Mouse (Mus musculus): ENCODE data around the gene Steap4. TPM values are rescaled to one million over a fixed set of nuclear protein-coding genes. Genes with fewer than 3 reads are reported as not detected.

Gene Steap4
- polyA plus RNA-seq, 1 experiment = 0.46 TPM

GRCm38 (mm10) chr5:7933933-7934675, 26.2 kb upstream of the Steap4 start:
- Histone ChIP-seq H3K4me1 (ENCODE audit: control insufficient read depth, insufficient read depth, low read length) (peaks cover 2% of the 10 kb centered on the region; the same call in 1 of the 2 replicates), H3K4me3 (ENCODE audit: insufficient read depth, low read length) (no peak overlapping the region), H3K27ac (ENCODE audit: insufficient read depth, low read length) (no peak overlapping the region)
- TF ChIP-seq CTCF (IDR thresholded peaks at IDR 0.05; ENCODE audit: extremely low read depth, insufficient read depth, low read length) = no peak
- TF ChIP-seq POLR2A (IDR thresholded peaks at IDR 0.05; ENCODE audit: extremely low read depth, insufficient read depth, low read length) = no peak

- no peak overlapping the region for H3K27ac ChIP-seq (ENCODE audit: insufficient read depth, low read length)
- no peaks in the 10 kb centered on the region for H3K4me1 ChIP-seq (ENCODE audit: control insufficient read depth, insufficient read depth, low read length)
- TF ChIP-seq CTCF (IDR thresholded peaks at IDR 0.05; ENCODE audit: extremely low read depth, insufficient read depth, low read length) = no peak
- TF ChIP-seq POLR2A (IDR thresholded peaks at IDR 0.05; ENCODE audit: extremely low read depth, insufficient read depth, low read length) = no peak
- H3K4me3 ChIP-seq (ENCODE audit: insufficient read depth, low read length) = no peak overlapping the region
These were observed 5.4 kb upstream of the Steap4 start for GRCm38 (mm10) chr5:7954838-7955237.

- Histone ChIP-seq H3K4me1 (ENCODE audit: control insufficient read depth, insufficient read depth, low read length) (no peaks in the 10 kb centered on the region; the same call in 1 of the 2 replicates), H3K27ac (ENCODE audit: insufficient read depth, low read length) (no peak overlapping the region), H3K4me3 (ENCODE audit: insufficient read depth, low read length) (no peak overlapping the region)
- TF ChIP-seq CTCF (IDR thresholded peaks at IDR 0.05; ENCODE audit: extremely low read depth, insufficient read depth, low read length) (no peak), POLR2A (IDR thresholded peaks at IDR 0.05; ENCODE audit: extremely low read depth, insufficient read depth, low read length) (no peak)
These were observed 4.8 kb upstream of the Steap4 start for GRCm38 (mm10) chr5:7955371-7955966.

- H3K4me1 ChIP-seq (ENCODE audit: control insufficient read depth, insufficient read depth, low read length) = no peaks in the 10 kb centered on the region; the same call in 1 of the 2 replicates
- H3K27ac ChIP-seq (ENCODE audit: insufficient read depth, low read length) = no peak overlapping the region
- TF ChIP-seq CTCF (IDR thresholded peaks at IDR 0.05; ENCODE audit: extremely low read depth, insufficient read depth, low read length) (no peak), POLR2A (IDR thresholded peaks at IDR 0.05; ENCODE audit: extremely low read depth, insufficient read depth, low read length) (no peak)
- H3K4me3 ChIP-seq (ENCODE audit: insufficient read depth, low read length) = no peak overlapping the region
These were observed 2.2 kb upstream of the Steap4 start for GRCm38 (mm10) chr5:7958061-7958460.

GRCm38 (mm10) chr5:7959286-7959685, 971 bp upstream of the Steap4 start:
- TF ChIP-seq CTCF (IDR thresholded peaks at IDR 0.05; ENCODE audit: extremely low read depth, insufficient read depth, low read length) (no peak), POLR2A (IDR thresholded peaks at IDR 0.05; ENCODE audit: extremely low read depth, insufficient read depth, low read length) (no peak)
- Histone ChIP-seq H3K27ac (ENCODE audit: insufficient read depth, low read length) (no peak overlapping the region), H3K4me1 (ENCODE audit: control insufficient read depth, insufficient read depth, low read length) (no peaks in the 10 kb centered on the region; the same call in 1 of the 2 replicates), H3K4me3 (ENCODE audit: insufficient read depth, low read length) (no peak overlapping the region)

GRCm38 (mm10) chr5:7961113-7961512, 856 bp downstream of the Steap4 start:
- no peak for TF ChIP-seq CTCF (IDR thresholded peaks at IDR 0.05; ENCODE audit: extremely low read depth, insufficient read depth, low read length)
- no peak for TF ChIP-seq POLR2A (IDR thresholded peaks at IDR 0.05; ENCODE audit: extremely low read depth, insufficient read depth, low read length)
- H3K4me1 ChIP-seq (ENCODE audit: control insufficient read depth, insufficient read depth, low read length) = no peaks in the 10 kb centered on the region; the same call in 1 of the 2 replicates
- no peak overlapping the region for H3K4me3 ChIP-seq (ENCODE audit: insufficient read depth, low read length)
- no peak overlapping the region for H3K27ac ChIP-seq (ENCODE audit: insufficient read depth, low read length)

GRCm38 (mm10) chr5:7965281-7965680, 5.0 kb downstream of the Steap4 start:
- H3K27ac ChIP-seq (ENCODE audit: insufficient read depth, low read length) = no peak overlapping the region
- H3K4me1 ChIP-seq (ENCODE audit: control insufficient read depth, insufficient read depth, low read length) = no peaks in the 10 kb centered on the region
- TF ChIP-seq POLR2A (IDR thresholded peaks at IDR 0.05; ENCODE audit: extremely low read depth, insufficient read depth, low read length) (no peak), CTCF (IDR thresholded peaks at IDR 0.05; ENCODE audit: extremely low read depth, insufficient read depth, low read length) (peak; percentile 50)
- H3K4me3 ChIP-seq (ENCODE audit: insufficient read depth, low read length) = no peak overlapping the region

GRCm38 (mm10) chr5:7968152-7968551, 7.9 kb downstream of the Steap4 start:
- no peaks in the 10 kb centered on the region for H3K4me1 ChIP-seq (ENCODE audit: control insufficient read depth, insufficient read depth, low read length)
- H3K27ac ChIP-seq (ENCODE audit: insufficient read depth, low read length) = no peak overlapping the region
- no peak overlapping the region for H3K4me3 ChIP-seq (ENCODE audit: insufficient read depth, low read length)
- TF ChIP-seq CTCF (IDR thresholded peaks at IDR 0.05; ENCODE audit: extremely low read depth, insufficient read depth, low read length) (no peak), POLR2A (IDR thresholded peaks at IDR 0.05; ENCODE audit: extremely low read depth, insufficient read depth, low read length) (no peak)

- no peak overlapping the region for H3K4me3 ChIP-seq (ENCODE audit: insufficient read depth, low read length)
- no peaks in the 10 kb centered on the region for H3K4me1 ChIP-seq (ENCODE audit: control insufficient read depth, insufficient read depth, low read length)
- no peak overlapping the region for H3K27ac ChIP-seq (ENCODE audit: insufficient read depth, low read length)
- TF ChIP-seq POLR2A (IDR thresholded peaks at IDR 0.05; ENCODE audit: extremely low read depth, insufficient read depth, low read length) (no peak), CTCF (IDR thresholded peaks at IDR 0.05; ENCODE audit: extremely low read depth, insufficient read depth, low read length) (no peak)
These were observed 12.0 kb downstream of the Steap4 start for GRCm38 (mm10) chr5:7972266-7972665.
